20 mouse cellular contexts compared by ENCODE assay signal in genomic region chr5:116934585-116934984, GRCm38 (mm10).
DNase-seq lines count a peak whose midpoint lies in the region; ATAC-seq and TF ChIP-seq lines count a peak whose summit lies in the region.
"Had no signal": no experiment of that assay in that cellular context is flagged by ENCODE, and none has a peak within 500 bp of the region (broad histone marks: within the 10 kb centered on the region; RNA-seq: fewer than 3 reads in every experiment).

No protein-coding gene starts in this region.

- H3K4me1 ChIP-seq in hindbrain, embryonic 12.5 days, result no peaks in the 10 kb centered on the region; the same call in 1 of the 2 replicates
- H3K4me1 ChIP-seq in hindbrain, postnatal 0 days (ENCODE audit: insufficient read depth, low read length), result no peaks in the 10 kb centered on the region
- H3K4me1 ChIP-seq in kidney, embryonic 14.5 days (ENCODE audit: control insufficient read depth, insufficient read depth, low read length), result no peaks in the 10 kb centered on the region
- H3K4me1 ChIP-seq in kidney, embryonic 16.5 days (ENCODE audit: insufficient read depth, low read length), result no peaks in the 10 kb centered on the region
- H3K4me1 ChIP-seq in olfactory bulb, adult 2 months (ENCODE audit: control insufficient read depth, insufficient read depth, low read length), result peaks cover 12% of the 10 kb centered on the region
- H3K4me1 ChIP-seq: embryonic facial prominence, embryonic 10.5 days; embryonic facial prominence, embryonic 12.5 days; forebrain, embryonic 13.5 days; forebrain, embryonic 15.5 days had no signal

- DNase-seq in hindbrain, postnatal 0 days (ENCODE audit: low spot score), result no peak
- DNase-seq in kidney, postnatal 14 days, result no peak
- no peak for DNase-seq in kidney, adult 8-10 months
- DNase-seq in cerebellum, adult 8-10 months, result no peak
- DNase-seq: adrenal gland, adult 2 months; adrenal gland, postnatal 10 days; adrenal gland, postnatal 25 days; cerebellum, adult 11 months; cerebellum, adult 18-20 months; cerebellum, adult 9-10 months; cerebellum, postnatal 10 days; cerebellum, postnatal 25 days had no signal

- no peak overlapping the region for H3K9ac ChIP-seq in hindbrain, embryonic 12.5 days
- H3K9ac ChIP-seq in hindbrain, postnatal 0 days (replicated peaks; ENCODE audit: low read length), result no peak overlapping the region
- no peak overlapping the region for H3K9ac ChIP-seq in kidney, embryonic 14.5 days (ENCODE audit: low read depth, low read length)
- H3K9ac ChIP-seq in kidney, embryonic 16.5 days (replicated peaks; ENCODE audit: low read length), result no peak overlapping the region
- H3K9ac ChIP-seq: embryonic facial prominence, embryonic 12.5 days; forebrain, embryonic 13.5 days; forebrain, embryonic 15.5 days had no signal

- H3K27ac ChIP-seq in hindbrain, embryonic 12.5 days, result 0 out of 2 replicates have a peak overlapping the region, but pooled peaks have one; percentile 32
- no peak overlapping the region for H3K27ac ChIP-seq in hindbrain, postnatal 0 days
- no peak overlapping the region for H3K27ac ChIP-seq in kidney, embryonic 14.5 days (ENCODE audit: low read depth, low read length)
- H3K27ac ChIP-seq in kidney, embryonic 16.5 days (ENCODE audit: low read length), result no peak overlapping the region
- peak overlapping the region; percentile 53 for H3K27ac ChIP-seq in olfactory bulb, adult 2 months (ENCODE audit: insufficient read depth, low read depth, low read length)
- H3K27ac ChIP-seq: embryonic facial prominence, embryonic 10.5 days; embryonic facial prominence, embryonic 12.5 days; forebrain, embryonic 13.5 days; forebrain, embryonic 15.5 days had no signal

- no peaks in the 10 kb centered on the region for H3K36me3 ChIP-seq in hindbrain, embryonic 12.5 days
- no peaks in the 10 kb centered on the region for H3K36me3 ChIP-seq in hindbrain, postnatal 0 days (ENCODE audit: insufficient read depth, low read length)
- H3K36me3 ChIP-seq in kidney, embryonic 14.5 days (ENCODE audit: control insufficient read depth, insufficient read depth, low read length), result no peaks in the 10 kb centered on the region
- no peaks in the 10 kb centered on the region for H3K36me3 ChIP-seq in kidney, embryonic 16.5 days (ENCODE audit: insufficient read depth, low read length)
- H3K36me3 ChIP-seq: embryonic facial prominence, embryonic 10.5 days; embryonic facial prominence, embryonic 12.5 days; forebrain, embryonic 15.5 days had no signal

- no peak for TF ChIP-seq CTCF in hindbrain, postnatal 0 days (IDR thresholded peaks at IDR 0.05; ENCODE audit: low read depth)
- no peak for TF ChIP-seq CTCF in olfactory bulb, adult 2 months (IDR thresholded peaks at IDR 0.05; ENCODE audit: insufficient read depth, low read depth, low read length)

- H3K4me2 ChIP-seq in hindbrain, embryonic 12.5 days (replicated peaks), result no peak overlapping the region
- H3K4me2 ChIP-seq in hindbrain, postnatal 0 days (ENCODE audit: low read depth, low read length), result no peak overlapping the region
- H3K4me2 ChIP-seq in kidney, embryonic 14.5 days (replicated peaks; ENCODE audit: low read depth, low read length), result no peak overlapping the region
- no peak overlapping the region for H3K4me2 ChIP-seq in kidney, embryonic 16.5 days (replicated peaks; ENCODE audit: low read depth, low read length)
- H3K4me2 ChIP-seq: embryonic facial prominence, embryonic 12.5 days; forebrain, embryonic 13.5 days; forebrain, embryonic 15.5 days had no signal

- TF ChIP-seq POLR2A in olfactory bulb, adult 2 months (IDR thresholded peaks at IDR 0.05; ENCODE audit: insufficient read depth, low read depth, low read length), result no peak

- ATAC-seq in hindbrain, embryonic 12.5 days (ENCODE audit: low FRiP score), result no peak
- ATAC-seq in hindbrain, postnatal 0 days, result no peak
- ATAC-seq in kidney, embryonic 14.5 days (ENCODE audit: low FRiP score, low TSS enrichment), result peak; percentile 93
- peak; percentile 79 for ATAC-seq in kidney, embryonic 16.5 days (ENCODE audit: low FRiP score, low TSS enrichment)
- ATAC-seq: forebrain, embryonic 13.5 days; forebrain, embryonic 15.5 days had no signal

- H3K9me3 ChIP-seq in hindbrain, embryonic 12.5 days (replicated peaks), result no peaks in the 10 kb centered on the region
- H3K9me3 ChIP-seq in hindbrain, postnatal 0 days (ENCODE audit: low read length), result no peaks in the 10 kb centered on the region
- no peaks in the 10 kb centered on the region for H3K9me3 ChIP-seq in kidney, embryonic 14.5 days (ENCODE audit: control insufficient read depth, low read length)
- H3K9me3 ChIP-seq in kidney, embryonic 16.5 days (ENCODE audit: low read length), result no peaks in the 10 kb centered on the region
- H3K9me3 ChIP-seq: embryonic facial prominence, embryonic 10.5 days; embryonic facial prominence, embryonic 12.5 days; forebrain, embryonic 13.5 days; forebrain, embryonic 15.5 days had no signal

- 76% methylated on average over 5 of the region's 5 CpGs for WGBS in hindbrain, embryonic 12.5 days
- 70% methylated on average over 5 of the region's 5 CpGs for WGBS in hindbrain, postnatal 0 days
- 30% methylated on average over 5 of the region's 5 CpGs for WGBS in kidney, embryonic 14.5 days
- WGBS in kidney, embryonic 16.5 days, result 37% methylated on average over 5 of the region's 5 CpGs
- 63% methylated on average over 5 of the region's 5 CpGs for WGBS in olfactory bulb, adult 2 months

- no peaks in the 10 kb centered on the region for H3K27me3 ChIP-seq in hindbrain, embryonic 12.5 days
- H3K27me3 ChIP-seq in hindbrain, postnatal 0 days (ENCODE audit: insufficient read depth, low read length), result no peaks in the 10 kb centered on the region
- no peaks in the 10 kb centered on the region for H3K27me3 ChIP-seq in kidney, embryonic 14.5 days (ENCODE audit: control insufficient read depth, insufficient read depth, low read length)
- no peaks in the 10 kb centered on the region for H3K27me3 ChIP-seq in kidney, embryonic 16.5 days (ENCODE audit: insufficient read depth, low read length)
- H3K27me3 ChIP-seq: embryonic facial prominence, embryonic 12.5 days; forebrain, embryonic 13.5 days; forebrain, embryonic 15.5 days had no signal

- H3K4me3 ChIP-seq in hindbrain, embryonic 12.5 days, result no peak overlapping the region
- no peak overlapping the region for H3K4me3 ChIP-seq in hindbrain, postnatal 0 days (ENCODE audit: low read length)
- no peak overlapping the region for H3K4me3 ChIP-seq in kidney, embryonic 14.5 days (ENCODE audit: low read length)
- H3K4me3 ChIP-seq in kidney, embryonic 16.5 days (ENCODE audit: low read length), result no peak overlapping the region
- no peak overlapping the region for H3K4me3 ChIP-seq in olfactory bulb, adult 2 months (ENCODE audit: insufficient read depth, low read depth, low read length)
- H3K4me3 ChIP-seq: embryonic facial prominence, embryonic 10.5 days; embryonic facial prominence, embryonic 12.5 days; forebrain, embryonic 13.5 days; forebrain, embryonic 15.5 days had no signal

Comparison
In these comparisons a context has a peak if more than half of its experiments do, and no peak if none do; other contexts are left out.
1. H3K27ac ChIP-seq: peak in hindbrain, embryonic 12.5 days (single experiment) and olfactory bulb, adult 2 months (single experiment); none in hindbrain, postnatal 0 days (single experiment), kidney, embryonic 14.5 days (single experiment) and kidney, embryonic 16.5 days (single experiment).
2. ATAC-seq: peak in kidney, embryonic 14.5 days (single experiment) and kidney, embryonic 16.5 days (single experiment); none in hindbrain, embryonic 12.5 days (single experiment) and hindbrain, postnatal 0 days (single experiment).